Mouse (Mus musculus): ENCODE data around the gene Cdipt.

The Cdipt gene

DNA sequence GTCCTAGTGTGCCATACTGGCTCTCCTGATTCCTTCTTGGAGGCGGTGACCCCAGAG lies at the start of gene Cdipt:
Cdipt (plus strand) TSS at position 22 of the 57 bp plus-strand sequence.
- DNase-seq, result no peak

DNA sequence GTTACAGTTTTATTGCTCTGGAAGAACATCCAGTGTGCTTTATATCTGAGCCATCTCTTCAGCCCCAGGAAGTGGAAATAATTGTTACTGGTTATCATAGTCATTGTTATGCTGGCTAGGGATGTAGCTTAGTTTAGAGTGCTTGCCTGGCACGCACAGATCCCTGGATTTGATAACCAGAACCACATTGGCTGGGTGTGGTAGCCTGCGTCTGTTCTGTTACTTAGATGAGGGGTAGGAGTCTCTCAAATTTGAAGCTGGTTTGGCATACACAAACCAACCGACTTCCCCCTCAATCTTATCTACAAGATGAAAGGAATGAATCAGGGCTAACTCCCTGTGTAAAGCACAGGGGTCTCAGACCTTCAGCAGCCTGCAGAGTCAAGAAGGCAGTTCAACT lies 49.4 kb upstream of the Cdipt start:
- no peak for DNase-seq

GRCm38 (mm10) chr7:126928384-126929037 lies 47.2 kb upstream of the Cdipt start, which contains the start of gene Kctd13:
Gene Kctd13 (plus strand): TSS chr7:126928879.
- DNase-seq, result peak; percentile 96

- no peak for DNase-seq
Measured at GRCm38 (mm10) chr7:126929046-126929445, 46.7 kb upstream of the Cdipt start.

- DNase-seq, result no peak
Measured at GRCm38 (mm10) chr7:126932652-126933051, 43.1 kb upstream of the Cdipt start.

- DNase-seq, result no peak
Measured at GRCm38 (mm10) chr7:126941171-126941570, 34.5 kb upstream of the Cdipt start.

- no peak for DNase-seq
Measured at GRCm38 (mm10) chr7:126941801-126942200, 33.9 kb upstream of the Cdipt start.

DNA sequence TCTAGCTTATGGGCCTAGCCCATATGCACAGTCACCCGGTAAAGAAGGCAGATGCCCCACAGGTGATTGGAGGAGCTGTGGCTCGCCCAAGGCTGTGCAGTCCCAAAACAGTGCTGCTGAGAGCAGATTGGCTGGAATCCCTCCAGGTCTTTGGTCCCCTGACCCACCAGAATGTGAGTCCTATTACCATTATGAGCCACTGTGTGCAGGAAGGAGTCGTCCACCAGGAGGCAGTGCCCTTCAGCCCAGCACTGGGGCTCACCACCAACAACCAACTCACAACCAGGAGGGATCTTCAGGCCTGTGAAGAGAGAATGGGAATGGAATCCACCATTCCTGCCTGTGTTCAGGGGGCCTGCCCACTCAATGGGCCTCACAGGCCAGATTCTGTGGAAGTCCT lies 29.2 kb upstream of the Cdipt start:
- DNase-seq, result peak; percentile 58

- DNase-seq, result no peak
Measured at GRCm38 (mm10) chr7:126948626-126949025, 27.1 kb upstream of the Cdipt start.

DNA sequence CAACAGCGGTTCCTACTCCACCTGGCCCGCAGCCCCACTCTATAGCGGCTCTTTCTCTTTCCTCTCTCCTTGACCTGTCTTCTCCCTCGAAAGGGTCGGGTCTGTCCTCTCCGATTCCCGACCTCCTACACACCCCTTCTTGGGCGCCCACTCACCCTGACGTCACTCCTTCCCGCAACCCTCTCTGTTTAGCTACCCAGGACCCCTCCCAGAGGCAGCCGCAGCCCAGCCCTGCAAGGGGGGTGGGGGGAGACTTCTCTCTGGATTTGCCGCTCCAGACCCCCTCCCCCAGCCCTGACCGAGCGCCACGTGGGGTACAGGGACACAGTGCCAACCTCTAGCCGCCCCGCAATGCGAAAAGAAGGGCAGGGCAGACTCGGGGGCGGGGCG lies 26.3 kb upstream of the Cdipt start, which contains the start of gene Asphd1:
Asphd1 (minus strand) TSS at position 180 of the 390 bp plus-strand sequence.
- no peak for DNase-seq

DNA sequence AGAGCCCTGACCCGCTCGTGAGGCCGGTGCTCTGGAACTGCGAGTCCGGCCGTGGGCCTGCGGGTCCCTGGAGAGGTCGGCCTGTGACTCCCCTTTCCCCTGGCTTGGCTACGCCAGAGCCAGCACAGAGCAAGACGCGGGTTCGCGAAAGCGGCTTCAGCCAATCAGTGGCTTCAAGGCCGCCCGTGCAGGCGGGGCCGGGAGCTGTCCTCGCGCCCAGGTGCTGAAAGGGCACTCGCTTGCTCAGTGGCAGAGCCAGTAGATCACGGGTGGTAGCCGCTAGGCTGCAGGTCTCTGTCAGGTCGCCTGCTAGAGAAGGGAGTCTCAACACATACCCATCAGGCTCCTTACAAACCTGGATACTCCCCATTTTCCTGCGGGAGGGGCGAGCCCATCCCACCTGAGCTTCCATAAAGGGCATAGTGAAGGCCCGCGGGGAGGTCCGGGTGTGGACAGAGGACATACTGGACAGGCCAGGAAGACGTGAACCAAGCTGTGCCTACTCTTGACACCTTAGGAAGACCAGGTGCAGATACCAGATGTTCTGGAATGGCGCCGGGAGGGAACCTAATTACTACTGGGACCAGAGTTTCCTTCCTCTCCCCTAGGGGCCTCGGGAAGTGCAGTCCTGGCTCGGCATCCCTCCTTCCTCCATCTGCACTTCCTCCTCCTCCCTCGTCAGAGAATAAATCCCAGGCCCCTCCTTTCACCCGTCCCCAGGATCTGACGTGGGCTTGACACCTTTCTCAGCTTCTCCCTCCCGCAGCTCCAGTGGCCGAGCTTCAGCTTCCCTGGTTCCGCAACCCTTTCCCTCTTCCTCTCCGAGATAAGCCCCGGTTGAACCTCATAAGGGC lies 25.7 kb upstream of the Cdipt start, which contains the start of gene Sez6l2:
Sez6l2 (plus strand) TSS at position 771 of the 854 bp plus-strand sequence.
- DNase-seq, result peak; percentile 96

- no peak for DNase-seq
Measured at GRCm38 (mm10) chr7:126950647-126951615, 24.8 kb upstream of the Cdipt start.

DNA sequence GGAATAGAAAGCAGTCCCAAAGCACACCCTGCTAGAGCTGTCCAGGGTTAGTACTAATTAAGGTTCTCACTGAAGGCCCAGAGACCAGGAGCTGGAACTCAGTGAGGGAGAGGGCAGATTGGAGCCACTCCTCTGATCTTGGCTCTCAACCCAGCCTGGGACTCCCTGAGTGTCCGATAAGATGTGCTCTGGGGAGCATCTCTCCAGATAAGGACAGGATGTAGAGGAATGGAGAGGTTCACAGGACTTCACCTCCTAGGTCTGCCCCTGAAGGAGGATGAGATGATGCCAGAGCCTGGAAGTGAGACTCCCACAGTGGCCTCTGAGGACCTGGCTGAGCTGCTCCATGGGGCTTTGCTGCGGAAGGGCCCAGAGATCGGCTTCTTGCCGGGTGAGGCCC lies 24.0 kb upstream of the Cdipt start:
- no peak for DNase-seq

DNA sequence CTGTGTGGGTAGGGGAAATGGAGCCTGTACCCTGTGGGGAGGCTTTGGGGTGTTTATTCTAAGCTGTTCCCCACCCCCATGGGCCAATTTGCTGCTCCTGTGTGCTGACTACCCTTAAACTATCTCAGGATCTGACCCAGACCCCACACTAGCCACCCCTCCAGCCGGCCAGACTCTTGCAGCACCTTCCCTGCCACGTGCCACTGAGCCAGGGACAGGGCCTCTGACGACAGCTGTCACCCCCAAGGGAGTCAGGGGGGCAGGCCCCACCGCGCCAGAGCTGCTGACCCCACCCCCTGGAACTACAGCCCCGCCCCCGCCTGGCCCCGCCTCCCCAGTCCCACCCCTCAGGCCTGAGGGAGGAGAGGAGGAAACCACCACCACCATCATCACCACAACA lies 23.1 kb upstream of the Cdipt start:
- peak; percentile 19 for DNase-seq

DNA sequence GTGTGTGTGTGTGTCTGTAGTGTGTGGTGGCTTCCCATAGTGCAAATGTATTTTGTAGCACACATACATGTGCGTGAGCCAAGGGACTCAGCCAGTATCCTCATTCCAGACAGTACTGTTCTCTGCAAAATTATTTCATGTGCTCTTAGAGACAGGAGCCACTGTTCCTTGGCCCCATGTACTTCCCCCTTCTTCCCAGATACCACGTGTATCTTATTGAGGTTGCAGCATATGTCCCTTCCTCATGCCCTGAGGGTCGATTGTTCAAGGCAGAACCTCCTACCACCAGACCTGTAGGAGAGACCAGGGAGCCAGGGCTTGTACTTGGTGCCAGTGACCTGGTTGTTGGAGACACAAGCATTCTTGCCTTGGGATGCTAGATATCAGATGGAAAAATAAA lies 20.6 kb upstream of the Cdipt start:
- DNase-seq, result no peak

DNA sequence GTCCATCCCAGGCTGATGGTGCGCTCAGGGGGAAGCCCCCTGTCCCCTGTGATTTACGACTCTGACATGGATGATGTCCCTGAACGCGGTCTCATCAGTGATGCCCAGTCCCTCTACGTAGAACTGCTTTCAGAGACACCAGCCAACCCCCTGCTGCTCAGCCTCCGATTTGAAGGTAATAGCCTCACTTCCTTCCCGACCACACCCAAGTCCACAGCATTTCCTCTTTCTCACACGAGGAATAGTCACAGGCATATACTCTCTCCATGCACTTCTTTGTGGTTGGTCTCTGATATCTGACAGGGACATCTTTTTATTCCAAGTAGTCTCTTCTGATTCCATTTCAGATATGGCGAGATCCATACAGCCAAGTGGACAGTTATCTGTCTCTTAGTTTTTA lies 15.9 kb upstream of the Cdipt start:
- no peak for DNase-seq

GRCm38 (mm10) chr7:126961095-126961494 lies 14.6 kb upstream of the Cdipt start:
- DNase-seq, result no peak

DNA sequence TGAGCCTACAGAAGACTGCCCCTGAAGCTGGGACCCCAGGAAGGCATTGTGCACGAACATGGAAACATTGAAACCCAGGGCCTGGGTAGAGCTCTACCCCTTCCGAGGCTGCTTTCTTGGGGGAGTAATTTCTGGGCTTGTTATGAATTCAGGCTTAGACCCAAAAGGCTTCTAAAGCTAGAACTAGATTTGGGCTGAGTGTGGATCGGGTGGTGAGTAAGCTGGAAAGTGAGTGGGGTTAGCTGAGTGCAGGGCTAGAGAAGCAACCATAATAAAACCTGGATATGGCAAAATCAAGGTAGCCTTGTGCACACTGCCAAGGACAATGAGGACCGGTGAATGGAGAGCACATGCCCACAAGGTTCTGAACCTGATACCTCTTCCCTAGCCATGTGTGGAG lies 13.7 kb upstream of the Cdipt start:
- DNase-seq, result no peak

DNA sequence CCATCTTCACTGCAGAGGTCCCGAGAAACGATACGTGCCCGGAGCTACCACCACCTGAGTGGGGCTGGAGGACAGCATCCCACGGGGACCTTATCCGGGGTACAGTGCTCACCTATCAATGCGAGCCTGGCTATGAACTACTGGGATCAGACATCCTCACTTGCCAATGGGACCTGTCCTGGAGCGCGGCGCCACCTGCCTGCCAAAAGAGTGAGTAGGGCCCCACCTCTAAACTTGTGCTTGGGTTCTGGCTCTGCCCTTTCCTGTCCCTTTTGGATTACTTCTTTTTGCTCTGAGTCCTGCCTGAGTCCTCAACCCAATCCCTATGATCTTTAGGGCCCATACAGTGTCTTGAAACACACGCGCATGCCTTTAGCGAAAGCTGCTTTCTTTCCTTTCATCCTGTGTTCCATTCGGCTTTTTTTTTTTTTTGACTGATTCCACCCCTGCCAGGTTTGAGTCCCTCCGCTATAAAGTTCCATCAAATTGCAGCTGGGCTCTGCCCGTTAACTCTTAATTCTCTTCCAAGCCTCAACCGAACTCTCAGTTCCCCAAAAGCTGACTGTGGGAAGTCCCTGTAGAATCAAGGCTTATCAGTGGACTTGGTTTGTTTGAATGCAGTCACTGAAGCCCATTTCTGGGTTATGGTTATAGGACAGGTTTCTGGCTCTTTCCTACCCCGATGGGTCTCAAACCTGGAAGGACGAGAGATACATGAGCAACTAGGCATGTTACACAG lies 12.0 kb upstream of the Cdipt start:
- DNase-seq, result peak; percentile 58

- DNase-seq, result no peak
Measured at GRCm38 (mm10) chr7:126965568-126965967, 10.1 kb upstream of the Cdipt start.

DNA sequence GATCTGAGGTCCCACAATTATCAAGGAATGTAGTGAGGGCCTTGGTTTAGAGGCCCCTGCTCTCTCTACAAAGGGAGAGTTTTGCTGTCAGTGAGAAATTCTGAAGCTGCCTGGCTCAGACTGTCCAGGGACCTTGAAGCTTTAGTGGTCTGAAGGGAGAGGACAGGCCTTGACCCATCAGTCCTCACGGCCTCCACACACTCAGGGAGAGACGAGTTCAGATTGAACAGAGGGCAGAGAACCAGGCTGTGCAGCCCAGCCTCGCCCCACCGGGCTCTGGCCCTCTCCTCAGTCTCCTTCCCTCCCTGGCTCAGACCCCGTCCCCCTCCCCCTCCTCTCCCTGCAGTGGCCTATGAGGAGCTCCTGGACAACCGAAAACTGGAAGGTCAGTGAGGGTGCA lies 8.4 kb upstream of the Cdipt start:
- DNase-seq, result no peak

GRCm38 (mm10) chr7:126975493-126975892 lies 221 bp upstream of the Cdipt start:
- no peak for DNase-seq

All from thymus, postnatal 14 days (tissue).